Mouse (Mus musculus) CH12.LX (cell line): ENCODE results near the gene Myl4. TPM values are rescaled to one million over a fixed set of nuclear protein-coding genes. Genes with fewer than 3 reads are reported as not detected.

Experiments
- DNase-seq: peaks from one replicate; pipeline ENCODE4 v3.0.0-alpha.2; 2013; ENCODE audit errors: extremely low read depth
- H3K27ac ChIP-seq: 2 replicates; pipeline ENCODE4 v1.5.1; 2012; ENCODE audit warnings: low read depth, mild to moderate bottlenecking, control low read depth, moderate library complexity; ENCODE audit not compliant: insufficient read depth
- H3K27me3 ChIP-seq: replicated peaks from 2 replicates; pipeline ENCODE3; 2012; ENCODE audit warnings: inconsistent platforms
- H3K36me3 ChIP-seq, 2 experiments: replicated peaks in 1 of 2; 2 replicates each; pipeline versions ENCODE3 to v1.6.1; 2012; ENCODE audit warnings: inconsistent platforms in 1 of 2, low read length in 1 of 2, mild to moderate bottlenecking in 1 of 2, mixed read lengths in 1 of 2, moderate library complexity in 1 of 2; ENCODE audit not compliant: control insufficient read depth in 1 of 2, insufficient read depth in 1 of 2
- H3K4me1 ChIP-seq, 2 experiments: 2 replicates each; pipeline ENCODE4 v1.6.1; 2012; ENCODE audit warnings: inconsistent platforms in 1 of 2, moderate library complexity in 1 of 2; ENCODE audit not compliant: insufficient read depth in 2 of 2, control insufficient read depth in 1 of 2
- H3K4me2 ChIP-seq: 2 replicates; pipeline ENCODE4 v1.6.1; 2012; ENCODE audit warnings: low read depth, mild to moderate bottlenecking, control low read depth; ENCODE audit not compliant: poor library complexity, insufficient read depth, severe bottlenecking
- H3K4me3 ChIP-seq, 3 experiments: fragments of 150-350 bp in 1 of 3; sonication (generic) in 1 of 3; replicated peaks in 1 of 3; 2 replicates each; pipeline versions ENCODE3 to v1.5.1; 2011 to 2012; ENCODE audit warnings: low read depth in 2 of 3, low read length in 2 of 3, mild to moderate bottlenecking in 2 of 3, moderate library complexity in 2 of 3, control low read depth in 1 of 3, improper control_type of control experiment in 1 of 3, inconsistent platforms in 1 of 3, mixed read lengths in 1 of 3; ENCODE audit not compliant: poor library complexity in 1 of 3
- H3K79me2 ChIP-seq: replicated peaks from 2 replicates; pipeline ENCODE4 v1.6.1; 2012; ENCODE audit warnings: mild to moderate bottlenecking, moderate library complexity; ENCODE audit not compliant: control insufficient read depth, poor library complexity, insufficient read depth, severe bottlenecking; ENCODE audit errors: extremely low read depth
- H3K9ac ChIP-seq: 2 replicates; pipeline ENCODE4 v1.6.1; 2012; ENCODE audit warnings: low read depth, mild to moderate bottlenecking, control low read depth, moderate library complexity; ENCODE audit not compliant: insufficient read depth
- H3K9me3 ChIP-seq: replicated peaks from 2 replicates; pipeline ENCODE3; 2012; ENCODE audit warnings: low read length, inconsistent platforms, mixed read lengths
- BHLHE40 ChIP-seq: IDR thresholded peaks from 2 replicates; pipeline ENCODE4 v1.6.1; 2011; ENCODE audit warnings: mild to moderate bottlenecking, low read depth, low read length, improper control_type of control experiment
- CHD1 ChIP-seq: IDR thresholded peaks from 2 replicates; pipeline ENCODE4 v1.6.1; 2012; ENCODE audit warnings: low read depth, low read length, improper control_type of control experiment, inconsistent platforms
- IRF4 ChIP-seq: IDR thresholded peaks from 2 replicates; pipeline ENCODE4 v1.6.1; 2014; ENCODE audit warnings: low read depth, mild to moderate bottlenecking, inconsistent platforms, low read length, improper control_type of control experiment
- MAX ChIP-seq: IDR thresholded peaks from 2 replicates; pipeline ENCODE4 v1.6.1; 2011; ENCODE audit warnings: low read length, improper control_type of control experiment
- MAZ ChIP-seq: IDR thresholded peaks from 2 replicates; pipeline ENCODE4 v1.6.1; 2012; ENCODE audit warnings: low read depth, mild to moderate bottlenecking, inconsistent platforms, low read length, improper control_type of control experiment, moderate library complexity
- MEF2A ChIP-seq: IDR thresholded peaks from 2 replicates; pipeline ENCODE4 v1.6.1; 2014; ENCODE audit warnings: low read depth, mild to moderate bottlenecking, inconsistent platforms, low read length, improper control_type of control experiment, borderline replicate concordance
- NRF1 ChIP-seq: IDR thresholded peaks from 2 replicates; pipeline ENCODE4 v1.6.1; 2014; ENCODE audit warnings: low read depth, mild to moderate bottlenecking, inconsistent platforms, low read length, improper control_type of control experiment, moderate library complexity
- PAX5 ChIP-seq: IDR thresholded peaks from 2 replicates; pipeline ENCODE4 v1.6.1; 2012; ENCODE audit warnings: low read length, inconsistent platforms, mixed read lengths
- POLR2A ChIP-seq: IDR thresholded peaks from 2 replicates; pipeline ENCODE4 v1.6.1; 2011; ENCODE audit warnings: low read depth, mild to moderate bottlenecking, improper control_type of control experiment, low read length
- POLR2AphosphoS2 ChIP-seq: IDR thresholded peaks from 2 replicates; pipeline ENCODE4 v1.6.1; 2011; ENCODE audit warnings: low read depth, low read length, improper control_type of control experiment
- RAD21 ChIP-seq: IDR thresholded peaks from 2 replicates; pipeline ENCODE4 v1.6.1; 2011; ENCODE audit warnings: low read depth, mild to moderate bottlenecking, low read length, improper control_type of control experiment, moderate library complexity
- TBP ChIP-seq: conservative IDR thresholded peaks from 2 replicates; pipeline ENCODE4 v1.6.1; 2011; ENCODE audit warnings: low read depth, low read length, improper control_type of control experiment
- UBTF ChIP-seq: IDR thresholded peaks from 2 replicates; pipeline ENCODE4 v1.6.1; 2012; ENCODE audit warnings: low read depth, mild to moderate bottlenecking, inconsistent platforms, low read length, improper control_type of control experiment, moderate library complexity
- USF1 ChIP-seq: IDR thresholded peaks from 2 replicates; pipeline ENCODE4 v1.6.1; 2014; ENCODE audit warnings: low read depth, mild to moderate bottlenecking, inconsistent platforms, low read length, improper control_type of control experiment
- USF2 ChIP-seq: conservative IDR thresholded peaks from 2 replicates; pipeline ENCODE4 v1.6.1; 2011; ENCODE audit warnings: low read depth, low read length, improper control_type of control experiment
- ZC3H11A ChIP-seq: IDR thresholded peaks from 2 replicates; pipeline ENCODE4 v1.6.1; 2012; ENCODE audit warnings: low read depth, mild to moderate bottlenecking, inconsistent platforms, low read length, improper control_type of control experiment
- ZKSCAN1 ChIP-seq: IDR thresholded peaks from 2 replicates; pipeline ENCODE4 v1.6.1; 2012; ENCODE audit warnings: low read depth, inconsistent platforms, low read length, improper control_type of control experiment, borderline replicate concordance
- ZMIZ1 ChIP-seq: IDR thresholded peaks from 2 replicates; pipeline ENCODE4 v1.6.1; 2012; ENCODE audit warnings: low read depth, mild to moderate bottlenecking, inconsistent platforms, low read length, improper control_type of control experiment
- ZNF384 ChIP-seq: IDR thresholded peaks from 2 replicates; pipeline ENCODE4 v1.6.1; 2012; ENCODE audit warnings: low read depth, low read length, improper control_type of control experiment, inconsistent platforms
- dilution Hi-C: fragments of 300-500 bp; cut with MboI; formaldehyde crosslinking; loops from 2 replicates; pipeline ENCODE4 v1.14.3; 2020; ENCODE audit warnings: low sequenced_read_pairs; ENCODE audit not compliant: extremely low pct_unique_long_range_greater_than_20kb, extremely low pct_ligation_motif_present
- in situ Hi-C: fragments of 300-500 bp; cut with MboI; formaldehyde crosslinking; loops from 3 replicates; pipeline ENCODE4 v1.14.3; 2019; ENCODE audit warnings: low sequenced_read_pairs, low pct_ligation_motif_present, low pct_unique_long_range_greater_than_20kb, mixed read lengths
- polyA plus RNA-seq: library from polyadenylated mRNA; unstranded; fragments of >175 nt; gene quantifications from 2 replicates; pipeline ENCODE4 v1.2.1, GENCODE M21; 2012; ENCODE audit warnings: low read depth; ENCODE audit not compliant: insufficient read length
- total RNA-seq, 2 experiments: library from RNA; depleted of rRNA; stranded (reverse); fragments of 300-350 nt in 1 of 2; fragments of >200 nt in 1 of 2; gene quantifications; 2 replicates each; pipeline ENCODE4 v1.2.3; 2012 to 2014

The Myl4 gene
- total and polyA plus RNA-seq, 3 experiments = 39.4 to 83.0 (median 55.9) TPM

- Histone ChIP-seq H3K4me1 (peaks cover 43 to 98% of the 10 kb centered on the region in 2 experiments), H3K4me3 (no peak overlapping the region), H3K4me2 (no peak overlapping the region)
- no peak for TF ChIP-seq NRF1
- no peak for TF ChIP-seq ZKSCAN1
- no peak for TF ChIP-seq CHD1
- TF ChIP-seq POLR2AphosphoS2 = no peak
- no peak for TF ChIP-seq MAZ
- no peak for TF ChIP-seq RAD21
- no peak for TF ChIP-seq TBP
- TF ChIP-seq BHLHE40 = no peak
- no peak for TF ChIP-seq POLR2A
- TF ChIP-seq UBTF = no peak
- TF ChIP-seq USF2 = no peak
- no peak for TF ChIP-seq MEF2A
- TF ChIP-seq ZMIZ1 = no peak
- TF ChIP-seq IRF4 = no peak
- no peak for TF ChIP-seq ZC3H11A
- no peak for TF ChIP-seq USF1
- TF ChIP-seq, all 38 proteins: peak for 0
- Histone ChIP-seq H3K79me2 (no peaks in the 10 kb centered on the region), H3K27ac (no peak overlapping the region), H3K36me3 (peaks cover 0 to 7% of the 10 kb centered on the region in 2 experiments), H3K9ac (no peak overlapping the region), H3K9me3 (no peaks in the 10 kb centered on the region), H3K27me3 (no peaks in the 10 kb centered on the region)
- no peak for DNase-seq
- in situ Hi-C loops = no loop called here
- dilution Hi-C loops = no loop called here
Observed at GRCm38 (mm10) chr11:104628566-104628965, 78.1 kb downstream of the Myl4 start.

DNA sequence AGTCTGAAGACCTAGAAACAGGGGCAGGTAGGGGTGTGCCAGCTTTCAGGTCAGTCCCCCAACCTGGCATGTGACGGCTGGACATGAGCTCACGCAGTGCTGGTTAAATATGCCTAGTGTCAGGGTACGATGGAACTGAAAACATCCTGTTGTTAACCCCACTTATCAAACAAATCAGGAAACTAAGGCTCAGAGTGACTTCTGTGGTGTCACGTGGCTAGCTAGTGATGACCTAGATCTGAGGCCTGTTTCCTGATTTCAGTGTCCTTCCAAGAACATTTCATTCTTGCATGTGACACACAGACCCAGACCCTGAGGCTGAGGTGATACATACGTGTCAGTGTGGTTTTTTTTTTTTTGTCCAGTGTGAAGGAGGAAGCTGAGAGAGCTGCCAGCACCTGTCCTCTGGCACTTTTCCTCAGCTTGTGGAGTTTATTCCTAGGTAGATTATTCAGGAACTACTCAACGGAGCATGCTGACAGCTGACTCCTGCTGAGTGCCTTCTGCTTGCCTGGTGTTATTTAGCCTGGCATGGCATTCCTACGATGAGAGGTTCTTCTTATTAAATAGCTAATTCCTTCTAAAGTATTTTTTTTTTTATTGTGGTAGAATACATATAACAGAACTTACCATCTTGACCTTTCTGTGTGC, 79.8 kb downstream of the Myl4 start:
- dilution Hi-C loops = no loop called here
- peaks cover 34 to 96% of the 10 kb centered on the region in 2 experiments for H3K4me1 ChIP-seq

More for the DNA sequence above, 79.8 kb downstream of the Myl4 start:
- Histone ChIP-seq H3K27me3 (no peaks in the 10 kb centered on the region), H3K36me3 (peaks cover 0 to 17% of the 10 kb centered on the region in 2 experiments), H3K79me2 (no peaks in the 10 kb centered on the region), H3K27ac (no peak overlapping the region), H3K4me3 (no peak overlapping the region), H3K9ac (no peak overlapping the region), H3K9me3 (no peaks in the 10 kb centered on the region), H3K4me2 (no peak overlapping the region)
- in situ Hi-C loops = no loop called here
- no peak for DNase-seq
- no peak for TF ChIP-seq MAX
- TF ChIP-seq PAX5 = no peak
- TF ChIP-seq BHLHE40 = peak; percentile 54; the same call in 1 of the 2 replicates
- TF ChIP-seq ZNF384 = peak; percentile 63
